Comparison of ENCODE assay signal across 23 mouse cellular contexts in the genomic region with DNA sequence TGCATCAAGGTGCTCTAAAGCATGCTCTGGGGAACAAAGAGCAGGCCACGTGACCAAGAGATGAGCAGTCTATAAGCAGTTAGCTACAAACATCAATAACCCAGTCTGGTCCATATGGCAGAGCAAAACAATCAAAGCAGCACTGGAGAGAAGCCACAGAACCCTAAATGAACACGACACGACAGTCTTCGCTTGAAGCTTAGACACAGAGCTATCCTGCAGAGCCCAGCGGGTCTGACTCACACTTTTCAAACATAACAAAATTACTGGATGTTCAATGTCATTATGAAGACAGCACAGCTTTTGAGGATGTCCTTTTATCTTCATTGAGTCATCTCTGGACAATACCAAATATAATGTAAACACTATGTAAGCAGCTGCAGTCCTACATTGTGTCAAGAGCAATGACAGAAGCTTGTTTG. TPM values are rescaled to one million over a fixed set of nuclear protein-coding genes. Genes with fewer than 3 reads are reported as not detected.
DNase-seq lines count a peak whose midpoint lies in the region; ATAC-seq lines count a peak whose summit lies in the region.
"Had no signal": no experiment of that assay in that cellular context is flagged by ENCODE, and none has a peak within 500 bp of the region (broad histone marks: within the 10 kb centered on the region; RNA-seq: fewer than 3 reads in every experiment).

No protein-coding gene starts in this region.

- H3K36me3 ChIP-seq in embryonic facial prominence, embryonic 14.5 days (ENCODE audit: control insufficient read depth, insufficient read depth, low read length) = peaks cover 25% of the 10 kb centered on the region
- peaks cover 27% of the 10 kb centered on the region for H3K36me3 ChIP-seq in embryonic facial prominence, embryonic 10.5 days (replicated peaks)
- peaks cover 12% of the 10 kb centered on the region for H3K36me3 ChIP-seq in intestine, embryonic 14.5 days (ENCODE audit: control insufficient read depth, insufficient read depth, low read length)
- peaks cover 5% of the 10 kb centered on the region for H3K36me3 ChIP-seq in intestine, embryonic 16.5 days (ENCODE audit: control insufficient read depth, insufficient read depth, low read length)
- peaks cover 2% of the 10 kb centered on the region; the same call in 1 of the 2 replicates for H3K36me3 ChIP-seq in neural tube, embryonic 15.5 days

- peak; percentile 55; the same call in 1 of the 2 replicates for ATAC-seq in embryonic facial prominence, embryonic 14.5 days (ENCODE audit: low read depth)
- peak; percentile 42; the same call in 1 of the 2 replicates for ATAC-seq in intestine, embryonic 14.5 days (replicated peaks; ENCODE audit: low FRiP score, low TSS enrichment, low read depth)
- ATAC-seq in intestine, embryonic 16.5 days = no peak
- ATAC-seq in neural tube, embryonic 15.5 days (ENCODE audit: low FRiP score) = peak; percentile 68; the same call in 1 of the 2 replicates
- ATAC-seq: CD4-positive, CD25-positive, alpha-beta regulatory T cell, adult 4 months had no signal

- DNase-seq in embryonic facial prominence, embryonic 14.5 days (ENCODE audit: low spot score) = no peak
- no peak for DNase-seq in embryonic facial prominence, embryonic 10.5 days (ENCODE audit: low spot score)
- DNase-seq in intestine, embryonic 14.5 days (ENCODE audit: low spot score) = no peak
- DNase-seq in Muller cell, postnatal 12 days (ENCODE audit: inconsistent ontology term) = peak; percentile 82
- no peak for DNase-seq in left cerebral cortex, adult 8-10 months (ENCODE audit: low spot score in 2 of 2)
- DNase-seq in gastrocnemius, postnatal 4 days (ENCODE audit: low spot score in 2 of 2) = no peak
- DNase-seq: adrenal gland, postnatal 14 days; cerebellum, adult 8-10 months; gastrocnemius, adult 2 months; heart, postnatal 36 days; kidney, adult 11 months; lung, embryonic 14.5 days had no signal

- H3K4me1 ChIP-seq in embryonic facial prominence, embryonic 14.5 days (ENCODE audit: control insufficient read depth, insufficient read depth, low read length) = no peaks in the 10 kb centered on the region
- H3K4me1 ChIP-seq in embryonic facial prominence, embryonic 10.5 days = no peaks in the 10 kb centered on the region
- peaks cover 8% of the 10 kb centered on the region for H3K4me1 ChIP-seq in intestine, embryonic 14.5 days (replicated peaks; ENCODE audit: control insufficient read depth, insufficient read depth, low read length)
- H3K4me1 ChIP-seq in intestine, embryonic 16.5 days (ENCODE audit: control insufficient read depth, insufficient read depth, low read length) = peaks cover 13% of the 10 kb centered on the region
- H3K4me1 ChIP-seq in neural tube, embryonic 15.5 days = 0 out of 2 replicates have a peak, but pooled peaks cover 3% of the 10 kb centered on the region
- H3K4me1 ChIP-seq: embryonic facial prominence, embryonic 13.5 days; limb, embryonic 10.5 days; stomach, embryonic 15.5 days had no signal

- 73% methylated on average over 5 of the region's 5 CpGs for WGBS in embryonic facial prominence, embryonic 14.5 days
- 88% methylated on average over 5 of the region's 5 CpGs for WGBS in embryonic facial prominence, embryonic 10.5 days
- WGBS in intestine, embryonic 14.5 days = 36% methylated on average over 5 of the region's 5 CpGs
- 37% methylated on average over 5 of the region's 5 CpGs for WGBS in intestine, embryonic 16.5 days
- 54% methylated on average over 5 of the region's 5 CpGs for WGBS in neural tube, embryonic 15.5 days

- no peaks in the 10 kb centered on the region for H3K27me3 ChIP-seq in embryonic facial prominence, embryonic 14.5 days (replicated peaks; ENCODE audit: control insufficient read depth, insufficient read depth, low read length)
- no peaks in the 10 kb centered on the region for H3K27me3 ChIP-seq in embryonic facial prominence, embryonic 10.5 days (replicated peaks; ENCODE audit: low read depth, poor library complexity, severe bottlenecking)
- H3K27me3 ChIP-seq in intestine, embryonic 14.5 days (replicated peaks; ENCODE audit: control insufficient read depth, insufficient read depth, low read length) = no peaks in the 10 kb centered on the region
- H3K27me3 ChIP-seq in intestine, embryonic 16.5 days (replicated peaks; ENCODE audit: control insufficient read depth, insufficient read depth, low read length) = no peaks in the 10 kb centered on the region
- no peaks in the 10 kb centered on the region for H3K27me3 ChIP-seq in neural tube, embryonic 15.5 days (replicated peaks)
- H3K27me3 ChIP-seq: embryonic facial prominence, embryonic 13.5 days; heart, embryonic 13.5 days; stomach, embryonic 15.5 days had no signal

- H3K9ac ChIP-seq in embryonic facial prominence, embryonic 14.5 days (ENCODE audit: low read depth, low read length) = no peak overlapping the region
- no peak overlapping the region for H3K9ac ChIP-seq in intestine, embryonic 14.5 days (ENCODE audit: low read length)
- no peak overlapping the region for H3K9ac ChIP-seq in intestine, embryonic 16.5 days (ENCODE audit: low read depth, low read length)
- H3K9ac ChIP-seq in neural tube, embryonic 15.5 days (replicated peaks) = no peak overlapping the region
- H3K9ac ChIP-seq: embryonic facial prominence, embryonic 13.5 days; heart, embryonic 13.5 days; lung, embryonic 14.5 days; stomach, embryonic 15.5 days had no signal

- no peak overlapping the region for H3K27ac ChIP-seq in embryonic facial prominence, embryonic 14.5 days (replicated peaks; ENCODE audit: low read depth, low read length)
- H3K27ac ChIP-seq in embryonic facial prominence, embryonic 10.5 days (replicated peaks) = no peak overlapping the region
- no peak overlapping the region for H3K27ac ChIP-seq in intestine, embryonic 14.5 days (ENCODE audit: low read depth)
- no peak overlapping the region for H3K27ac ChIP-seq in intestine, embryonic 16.5 days (ENCODE audit: low read length)
- H3K27ac ChIP-seq in neural tube, embryonic 15.5 days (replicated peaks) = no peak overlapping the region
- H3K27ac ChIP-seq: embryonic facial prominence, embryonic 13.5 days; gastrocnemius, adult 2 months; heart, embryonic 13.5 days; kidney, postnatal 0 days; layer of hippocampus, adult 2 months; limb, embryonic 10.5 days; stomach, embryonic 15.5 days had no signal

- H3K9me3 ChIP-seq in embryonic facial prominence, embryonic 14.5 days (ENCODE audit: control insufficient read depth, low read length) = no peaks in the 10 kb centered on the region
- no peaks in the 10 kb centered on the region for H3K9me3 ChIP-seq in embryonic facial prominence, embryonic 10.5 days
- no peaks in the 10 kb centered on the region for H3K9me3 ChIP-seq in intestine, embryonic 14.5 days (ENCODE audit: control insufficient read depth, low read length)
- no peaks in the 10 kb centered on the region for H3K9me3 ChIP-seq in intestine, embryonic 16.5 days (ENCODE audit: control insufficient read depth, low read length)
- no peaks in the 10 kb centered on the region for H3K9me3 ChIP-seq in neural tube, embryonic 15.5 days (replicated peaks)
- H3K9me3 ChIP-seq: embryonic facial prominence, embryonic 13.5 days; G1E; heart, embryonic 13.5 days; limb, embryonic 10.5 days; stomach, embryonic 15.5 days had no signal

- H3K4me2 ChIP-seq in embryonic facial prominence, embryonic 14.5 days (ENCODE audit: low read depth, low read length) = no peak overlapping the region
- no peak overlapping the region for H3K4me2 ChIP-seq in intestine, embryonic 14.5 days (ENCODE audit: low read length)
- no peak overlapping the region for H3K4me2 ChIP-seq in intestine, embryonic 16.5 days (ENCODE audit: low read depth, low read length)
- H3K4me2 ChIP-seq in neural tube, embryonic 15.5 days = no peak overlapping the region
- H3K4me2 ChIP-seq: embryonic facial prominence, embryonic 13.5 days; heart, embryonic 13.5 days; liver, embryonic 11.5 days; lung, embryonic 14.5 days; stomach, embryonic 15.5 days had no signal

- H3K4me3 ChIP-seq in embryonic facial prominence, embryonic 14.5 days (ENCODE audit: low read depth, low read length) = no peak overlapping the region
- no peak overlapping the region for H3K4me3 ChIP-seq in embryonic facial prominence, embryonic 10.5 days
- no peak overlapping the region for H3K4me3 ChIP-seq in intestine, embryonic 14.5 days (ENCODE audit: low read depth, low read length)
- no peak overlapping the region for H3K4me3 ChIP-seq in intestine, embryonic 16.5 days (ENCODE audit: low read length)
- H3K4me3 ChIP-seq in neural tube, embryonic 15.5 days (replicated peaks) = no peak overlapping the region
- H3K4me3 ChIP-seq: embryonic facial prominence, embryonic 13.5 days; gastrocnemius, adult 2 months; heart, embryonic 13.5 days; layer of hippocampus, adult 2 months; limb, embryonic 10.5 days; stomach, embryonic 15.5 days had no signal

RNA-seq across cellular contexts. Expression of a gene that starts 58.6 kb away (rescaled TPM):
- polyA plus RNA-seq in embryonic facial prominence, embryonic 14.5 days (2014; fragmentation: Nextera tagmentation; extraction: Ambion mirVana) = 18.2 and 21.1 TPM in 2 replicates
- 11.9 TPM in 2 replicates for polyA plus RNA-seq in embryonic facial prominence, embryonic 10.5 days (2016; fragmentation: Nextera tagmentation; extraction: Ambion mirVana)
- polyA plus RNA-seq in intestine, embryonic 14.5 days (2014; fragmentation: Nextera tagmentation; extraction: Ambion mirVana) = 20.0 and 23.4 TPM in 2 replicates
- polyA plus RNA-seq in intestine, embryonic 16.5 days (2015; fragmentation: Nextera tagmentation; extraction: Ambion mirVana) = 11.1 and 11.9 TPM in 2 replicates
- polyA plus RNA-seq in neural tube, embryonic 15.5 days (2015; fragmentation: Nextera tagmentation; extraction: Ambion mirVana) = 5.2 and 6.6 TPM in 2 replicates
- total RNA-seq in left cerebral cortex, adult 8-10 months (2022) = 10 to 100 TPM in 3 of 4 experiments, 1 to 10 TPM in 1; 9.9 to 16.3 (median 14.0) TPM
- 10 to 100 TPM; 27.8 to 29.7 TPM for total RNA-seq in gastrocnemius, postnatal 4 days (2021)
